Mouse (Mus musculus) frontal cortex, adult 2 months (tissue): ENCODE data around the gene Jmjd8. TPM values are rescaled to one million over a fixed set of nuclear protein-coding genes. Genes with fewer than 3 reads are reported as not detected.

Source experiments
- DNase-seq, 2 experiments: peaks; one replicate each; pipeline ENCODE4 v3.0.0; 2022; ENCODE audit warnings: low spot score in 1 of 2; ENCODE audit errors: extremely low spot score in 1 of 2
- polyA plus RNA-seq: library from polyadenylated mRNA; depleted of rRNA; stranded (reverse); fragments of >200 nt; gene quantifications from 2 replicates; pipeline ENCODE4 v1.2.3, GENCODE M21; 2012; rRNA removed

Jmjd8 gene
- polyA plus RNA-seq, 1 experiment = 65.6 TPM

- peak; percentile 80 to 90 for DNase-seq
Measured at GRCm38 (mm10) chr17:25875171-25876136, 46.8 kb downstream of the Jmjd8 start.

DNA sequence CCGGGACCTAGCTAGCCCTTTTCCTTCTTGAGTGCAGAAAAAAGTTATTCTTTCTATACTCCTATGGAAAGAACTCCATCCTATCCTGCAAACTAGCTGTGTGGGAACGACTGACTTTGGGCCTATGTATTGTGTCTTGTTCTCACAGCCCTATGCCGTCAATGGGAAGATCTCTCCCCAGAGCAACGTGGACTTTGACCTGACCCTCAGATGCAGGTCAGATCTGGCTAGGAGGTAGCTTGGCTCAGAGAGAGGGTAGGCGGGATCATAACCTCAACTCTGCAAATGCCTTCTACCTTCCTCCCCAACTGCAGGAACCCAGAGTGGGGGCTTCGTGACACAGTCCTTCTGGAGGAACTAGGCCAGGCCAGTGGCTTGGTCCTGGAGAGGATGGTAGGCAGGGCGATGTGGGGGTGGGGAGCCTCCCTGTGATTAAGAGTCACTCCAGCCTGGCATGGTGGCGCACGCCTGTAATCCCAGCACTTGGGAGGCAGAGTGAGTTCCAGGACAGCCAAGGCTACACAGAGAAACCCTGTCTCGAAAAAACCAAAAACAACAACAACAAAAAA is 47.8 kb downstream of the Jmjd8 start:
- no peak for DNase-seq

GRCm38 (mm10) chr17:25877025-25877424 is 48.4 kb downstream of the Jmjd8 start:
- DNase-seq = no peak

- DNase-seq = no peak
Measured at GRCm38 (mm10) chr17:25877741-25878610, 49.3 kb downstream of the Jmjd8 start.

DNA sequence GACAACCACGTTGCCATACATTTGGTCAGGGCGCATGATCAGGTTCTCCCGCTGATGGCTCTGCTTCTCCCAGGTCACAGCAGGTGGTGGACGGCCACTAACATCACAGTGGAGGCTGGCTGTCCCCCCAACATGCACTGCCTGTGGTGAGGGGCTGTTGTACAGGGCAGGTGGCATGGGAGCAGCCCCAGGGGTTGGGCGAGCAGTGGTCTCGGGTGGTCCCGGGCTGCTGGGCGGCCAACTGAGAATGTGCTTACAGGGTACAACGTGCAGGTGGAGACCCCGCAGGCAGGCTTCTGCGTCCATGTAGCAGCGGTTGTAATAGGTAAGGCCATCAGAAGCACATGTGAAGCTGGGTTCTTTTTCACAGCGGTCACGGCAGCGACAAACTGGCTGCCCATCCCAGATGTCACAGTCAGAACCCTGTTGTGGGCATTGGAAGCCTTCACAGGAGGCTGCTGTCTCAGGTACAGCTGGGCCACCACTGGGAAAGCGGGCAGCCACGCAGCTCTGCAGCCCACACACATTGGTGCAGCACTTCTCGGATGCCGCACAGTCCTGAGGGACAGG is 50.0 kb downstream of the Jmjd8 start:
- no peak for DNase-seq

GRCm38 (mm10) chr17:25879261-25879660 is 50.6 kb downstream of the Jmjd8 start:
- peak in 1 of 2 experiments; percentile 69 for DNase-seq

DNA sequence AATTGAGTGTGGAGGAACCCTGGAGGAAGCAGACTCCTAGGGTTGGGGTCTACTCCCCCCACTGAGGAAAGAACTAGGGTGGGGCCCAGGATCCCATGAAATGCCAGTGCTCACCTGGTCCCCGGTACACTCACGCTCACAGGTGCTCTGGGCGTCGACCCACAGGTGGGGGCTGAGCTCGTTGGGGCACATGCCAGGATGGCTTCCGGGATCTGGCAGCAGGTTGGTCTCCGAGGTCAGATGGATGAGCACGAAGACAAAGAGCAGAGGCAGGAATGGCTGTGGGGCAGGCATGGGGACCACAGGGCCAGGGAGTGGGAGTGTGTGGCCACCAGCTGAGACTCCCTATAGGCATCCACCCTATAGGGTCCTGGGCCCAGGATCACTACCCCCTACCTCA is 51.1 kb downstream of the Jmjd8 start:
- DNase-seq = no peak

DNA sequence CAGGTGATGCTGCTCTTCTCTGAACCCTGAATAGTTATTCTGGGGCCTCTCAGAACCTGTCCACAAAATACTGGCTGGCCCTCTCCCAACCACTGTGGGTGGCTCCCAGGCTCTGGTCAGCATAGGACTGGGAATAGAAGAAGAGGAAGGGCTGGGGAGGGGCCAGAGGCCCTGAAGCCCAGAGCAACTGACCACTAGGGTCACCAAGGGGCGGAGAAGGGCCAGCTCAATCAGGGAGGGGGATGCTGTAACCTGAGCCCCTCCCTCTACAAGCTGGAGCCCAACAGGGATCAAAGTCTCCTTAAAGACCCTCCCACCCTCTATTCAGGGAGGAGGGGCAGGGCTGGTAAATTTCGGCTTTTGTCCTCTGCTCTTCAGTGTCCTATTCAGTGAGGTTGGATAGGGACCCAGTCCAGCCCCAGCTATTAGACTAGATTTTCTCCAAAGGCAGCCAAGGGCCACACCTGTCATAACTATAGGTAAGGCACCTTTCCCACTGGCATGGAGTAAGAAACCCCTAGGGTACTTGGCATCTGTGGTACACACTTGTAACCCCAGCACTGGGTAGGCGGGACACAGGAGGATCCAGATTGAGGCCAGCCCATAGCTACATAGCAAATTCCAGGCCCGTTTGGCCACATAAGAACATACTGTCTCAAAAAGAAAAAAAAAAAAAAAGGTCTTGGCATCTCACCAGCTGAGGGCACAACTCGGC is 51.7 kb downstream of the Jmjd8 start, which contains the start of gene Wfikkn1:
Gene Wfikkn1 (minus strand): TSS at position 663 of the 715 bp plus-strand sequence.
- DNase-seq = no peak

- no peak for DNase-seq
Measured at GRCm38 (mm10) chr17:25880913-25881641, 52.4 kb downstream of the Jmjd8 start.

Other genes with a start within 250 kb of the Jmjd8 start
- 17.1 and 18.3 TPM in 2 replicates for gene Lmf1, start 249.8 kb upstream of the Jmjd8 start, polyA plus RNA-seq
- 330 and 335 TPM in 2 replicates for gene Gng13, start 111.7 kb upstream of the Jmjd8 start, polyA plus RNA-seq
- 2.5 and 2.9 TPM in 2 replicates for gene Chtf18, start 101.4 kb upstream of the Jmjd8 start, polyA plus RNA-seq
- 98.8 and 117 TPM in 2 replicates for gene Rpusd1, start 101.2 kb upstream of the Jmjd8 start, polyA plus RNA-seq
- 0.16 and 0.88 TPM in 2 replicates for gene Mslnl, start 92.8 kb upstream of the Jmjd8 start, polyA plus RNA-seq
- 2.9 and 3.0 TPM in 2 replicates for gene Msln, start 74.5 kb upstream of the Jmjd8 start, polyA plus RNA-seq
- 35.9 and 38.5 TPM in 2 replicates for gene Narfl, start 55.1 kb upstream of the Jmjd8 start, polyA plus RNA-seq
- gene Haghl, start 43.2 kb upstream of the Jmjd8 start, polyA plus RNA-seq = 223 and 246 TPM in 2 replicates
- gene Ccdc78, start 42.3 kb upstream of the Jmjd8 start, polyA plus RNA-seq = 0.06 and 0.08 TPM in 2 replicates
- 158 and 169 TPM in 2 replicates for gene Fam173a, start 36.0 kb upstream of the Jmjd8 start, polyA plus RNA-seq
- 1.4 and 2.0 TPM in 2 replicates for gene AC134908.4, start 33.2 kb upstream of the Jmjd8 start, polyA plus RNA-seq
- 159 and 186 TPM in 2 replicates for gene Metrn, start 31.7 kb upstream of the Jmjd8 start, polyA plus RNA-seq
- 604 and 691 TPM in 2 replicates for gene Fbxl16, start 19.8 kb upstream of the Jmjd8 start, polyA plus RNA-seq
- 34.8 and 40.0 TPM in 2 replicates for gene Wdr24, start 5.2 kb upstream of the Jmjd8 start, polyA plus RNA-seq
- gene Stub1, start 4.5 kb downstream of the Jmjd8 start, polyA plus RNA-seq = 272 and 292 TPM in 2 replicates
- gene Rhbdl1, start 8.4 kb downstream of the Jmjd8 start, polyA plus RNA-seq = 106 and 111 TPM in 2 replicates
- 41.5 and 43.1 TPM in 2 replicates for gene Gm20683, start 12.9 kb downstream of the Jmjd8 start, polyA plus RNA-seq
- gene Rhot2, start 16.0 kb downstream of the Jmjd8 start, polyA plus RNA-seq = 101 and 122 TPM in 2 replicates
- 33.6 and 39.7 TPM in 2 replicates for gene Wdr90, start 32.6 kb downstream of the Jmjd8 start, polyA plus RNA-seq
- 28.8 and 34.5 TPM in 2 replicates for gene Mcrip2, start 39.9 kb downstream of the Jmjd8 start, polyA plus RNA-seq
- 74.9 and 79.9 TPM in 2 replicates for gene Mettl26, start 46.2 kb downstream of the Jmjd8 start, polyA plus RNA-seq
- 0.61 and 0.64 TPM in 2 replicates for gene Wfikkn1, start 52.0 kb downstream of the Jmjd8 start, polyA plus RNA-seq
- 63.6 and 75.2 TPM in 2 replicates for gene Rab40c, start 90.9 kb downstream of the Jmjd8 start, polyA plus RNA-seq
- gene Pigq, start 116.1 kb downstream of the Jmjd8 start, polyA plus RNA-seq = 141 and 146 TPM in 2 replicates
- gene Nhlrc4, start 116.1 kb downstream of the Jmjd8 start, polyA plus RNA-seq = 0.30 and 1.0 TPM in 2 replicates
- gene A930017K11Rik, start 123.7 kb downstream of the Jmjd8 start, polyA plus RNA-seq = 0.40 and 0.54 TPM in 2 replicates
- gene Capn15, start 156.9 kb downstream of the Jmjd8 start, polyA plus RNA-seq = 48.5 and 52.9 TPM in 2 replicates
- 98.1 and 98.7 TPM in 2 replicates for gene Rab11fip3, start 240.7 kb downstream of the Jmjd8 start, polyA plus RNA-seq